23 mouse cellular contexts compared by ENCODE assay signal in the genomic region with DNA sequence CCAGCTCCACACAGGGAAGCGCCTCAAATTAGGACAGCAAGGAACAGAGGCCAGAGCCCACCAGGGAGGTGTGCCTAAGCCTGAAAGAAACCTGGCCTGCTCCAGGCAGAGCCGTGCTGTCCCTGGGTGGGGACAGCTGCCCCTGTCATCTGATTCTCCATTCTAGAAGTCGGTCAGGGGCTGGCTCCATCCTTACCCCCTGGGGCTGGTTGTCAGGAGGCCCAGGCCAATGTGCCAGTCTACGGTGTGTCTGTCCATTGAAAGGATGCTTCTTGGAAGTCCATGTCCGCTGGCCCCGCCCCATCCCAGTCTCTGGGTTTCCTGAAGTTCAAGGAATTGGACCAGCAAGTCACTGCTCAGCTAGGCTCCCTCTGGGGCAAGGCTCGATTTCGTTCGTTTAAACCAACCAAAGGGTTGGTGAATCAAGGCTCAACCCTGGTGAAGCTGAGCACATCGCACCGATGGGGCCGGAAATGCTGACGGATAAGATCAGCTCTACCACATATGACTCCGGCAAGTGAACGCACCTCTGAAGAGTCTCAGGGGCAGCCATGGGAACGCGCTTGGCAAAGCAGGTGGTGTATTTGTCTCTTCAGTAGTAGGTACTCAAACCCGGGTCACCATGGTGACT. TPM values are rescaled to one million over a fixed set of nuclear protein-coding genes. Genes with fewer than 3 reads are reported as not detected.
DNase-seq lines count a peak whose midpoint lies in the region; ATAC-seq lines count a peak whose summit lies in the region.
"Had no signal": no experiment of that assay in that cellular context is flagged by ENCODE, and none has a peak within 500 bp of the region (broad histone marks: within the 10 kb centered on the region; RNA-seq: fewer than 3 reads in every experiment).

No protein-coding gene starts in this region.

- 28% methylated on average over 18 of the region's 18 CpGs for WGBS in heart, embryonic 14.5 days
- WGBS in neural tube, embryonic 13.5 days: 75% methylated on average over 18 of the region's 18 CpGs
- 75% methylated on average over 18 of the region's 18 CpGs for WGBS in neural tube, embryonic 15.5 days
- WGBS in limb, embryonic 10.5 days: 72% methylated on average over 18 of the region's 18 CpGs
- WGBS in midbrain, embryonic 14.5 days: 72% methylated on average over 18 of the region's 18 CpGs

- no peaks in the 10 kb centered on the region for H3K36me3 ChIP-seq in heart, embryonic 14.5 days (ENCODE audit: control insufficient read depth, insufficient read depth, low read length)
- no peaks in the 10 kb centered on the region for H3K36me3 ChIP-seq in neural tube, embryonic 13.5 days
- H3K36me3 ChIP-seq in neural tube, embryonic 15.5 days: no peaks in the 10 kb centered on the region
- H3K36me3 ChIP-seq in limb, embryonic 10.5 days: no peaks in the 10 kb centered on the region
- no peaks in the 10 kb centered on the region for H3K36me3 ChIP-seq in midbrain, embryonic 14.5 days (ENCODE audit: control insufficient read depth, insufficient read depth, low read length)
- H3K36me3 ChIP-seq: embryonic facial prominence, embryonic 12.5 days; forebrain, embryonic 10.5 days; liver, embryonic 12.5 days had no signal

- peaks cover 7 to 45% of the 10 kb centered on the region in 2 experiments for H3K4me1 ChIP-seq in heart, embryonic 14.5 days (ENCODE audit: control insufficient read depth in 2 of 2, insufficient read depth in 2 of 2, low read length in 2 of 2)
- peaks cover 13% of the 10 kb centered on the region for H3K4me1 ChIP-seq in neural tube, embryonic 13.5 days (replicated peaks)
- H3K4me1 ChIP-seq in neural tube, embryonic 15.5 days: peaks cover 10% of the 10 kb centered on the region
- H3K4me1 ChIP-seq in limb, embryonic 10.5 days: peaks cover 12% of the 10 kb centered on the region
- peaks cover 8% of the 10 kb centered on the region; the same call in 1 of the 2 replicates for H3K4me1 ChIP-seq in midbrain, embryonic 14.5 days (ENCODE audit: control insufficient read depth, insufficient read depth, low read length)

- H3K4me2 ChIP-seq in heart, embryonic 14.5 days (ENCODE audit: low read length): peak overlapping the region; percentile 58
- H3K4me2 ChIP-seq in neural tube, embryonic 13.5 days: no peak overlapping the region
- H3K4me2 ChIP-seq in neural tube, embryonic 15.5 days: no peak overlapping the region
- no peak overlapping the region for H3K4me2 ChIP-seq in midbrain, embryonic 14.5 days (ENCODE audit: low read length)
- H3K4me2 ChIP-seq: embryonic facial prominence, embryonic 12.5 days; liver, embryonic 12.5 days; midbrain, embryonic 11.5 days had no signal

- H3K27me3 ChIP-seq in heart, embryonic 14.5 days (ENCODE audit: control insufficient read depth, insufficient read depth, low read length): no peaks in the 10 kb centered on the region
- peaks cover 16% of the 10 kb centered on the region for H3K27me3 ChIP-seq in neural tube, embryonic 13.5 days
- H3K27me3 ChIP-seq in neural tube, embryonic 15.5 days (replicated peaks): 0 out of 2 replicates have a peak, but pooled peaks cover 4% of the 10 kb centered on the region
- peaks cover 18% of the 10 kb centered on the region for H3K27me3 ChIP-seq in limb, embryonic 10.5 days (ENCODE audit: low read depth, poor library complexity, severe bottlenecking)
- no peaks in the 10 kb centered on the region for H3K27me3 ChIP-seq in midbrain, embryonic 14.5 days (ENCODE audit: control insufficient read depth, insufficient read depth, low read length)

- peak; percentile 22 to 51 for DNase-seq in cerebellum, postnatal 25 days
- DNase-seq in cerebellum, adult 9-10 months: no peak
- no peak for DNase-seq in heart, postnatal 25 days (ENCODE audit: low spot score)
- no peak for DNase-seq in limb, embryonic 10.5 days (ENCODE audit: low spot score)
- DNase-seq in midbrain, embryonic 14.5 days: no peak
- DNase-seq: adrenal gland, adult 2 months; B cell, adult 2 months; kidney, adult 9 months; kidney, postnatal 4 days; lung, postnatal 14 days had no signal

- peak overlapping the region; percentile 63 to 97 for H3K27ac ChIP-seq in heart, embryonic 14.5 days (replicated peaks in 1 of 2; ENCODE audit: control insufficient read depth in 1 of 2, insufficient read depth in 1 of 2, low read depth in 2 of 2, low read length in 2 of 2)
- no peak overlapping the region for H3K27ac ChIP-seq in neural tube, embryonic 13.5 days (replicated peaks)
- H3K27ac ChIP-seq in neural tube, embryonic 15.5 days (replicated peaks): no peak overlapping the region
- no peak overlapping the region for H3K27ac ChIP-seq in limb, embryonic 10.5 days
- no peak overlapping the region for H3K27ac ChIP-seq in midbrain, embryonic 14.5 days (replicated peaks; ENCODE audit: low read depth, low read length)
- H3K27ac ChIP-seq: embryonic facial prominence, embryonic 12.5 days; forebrain, embryonic 10.5 days; liver, embryonic 12.5 days had no signal

- H3K9ac ChIP-seq in heart, embryonic 14.5 days (ENCODE audit: low read length): peak overlapping the region; percentile 35; the same call in 1 of the 2 replicates
- H3K9ac ChIP-seq in neural tube, embryonic 13.5 days: no peak overlapping the region; the same call in 1 of the 2 replicates
- H3K9ac ChIP-seq in neural tube, embryonic 15.5 days (replicated peaks): no peak overlapping the region
- H3K9ac ChIP-seq in midbrain, embryonic 14.5 days (replicated peaks; ENCODE audit: low read length): no peak overlapping the region
- H3K9ac ChIP-seq: embryonic facial prominence, embryonic 12.5 days; liver, embryonic 12.5 days had no signal

- peak overlapping the region in 1 of 2 experiments; percentile 16 for H3K4me3 ChIP-seq in heart, embryonic 14.5 days (ENCODE audit: control insufficient read depth in 1 of 2, insufficient read depth in 1 of 2, low read depth in 1 of 2, low read length in 2 of 2)
- H3K4me3 ChIP-seq in neural tube, embryonic 13.5 days: no peak overlapping the region
- H3K4me3 ChIP-seq in neural tube, embryonic 15.5 days (replicated peaks): no peak overlapping the region
- H3K4me3 ChIP-seq in limb, embryonic 10.5 days: no peak overlapping the region
- H3K4me3 ChIP-seq in midbrain, embryonic 14.5 days (replicated peaks; ENCODE audit: low read depth, low read length): no peak overlapping the region
- H3K4me3 ChIP-seq: embryonic facial prominence, embryonic 12.5 days; forebrain, embryonic 10.5 days; liver, embryonic 12.5 days had no signal

- intact Hi-C loops in heart, postnatal 25 days (cut with DNase I): loop anchor here (2.0 to 5.0 kb wide), 3 partner anchors 24 to 256 kb away; no protein-coding TSS in a partner anchor

- ATAC-seq in heart, embryonic 14.5 days (ENCODE audit: insufficient number of reproducible peaks, insufficient read depth, low FRiP score, low read depth): no peak
- 0 out of 2 replicates have a peak, but pooled peaks have one; percentile 6 for ATAC-seq in neural tube, embryonic 13.5 days (ENCODE audit: low read depth)
- no peak for ATAC-seq in neural tube, embryonic 15.5 days (ENCODE audit: low FRiP score)
- no peak for ATAC-seq in midbrain, embryonic 14.5 days (ENCODE audit: low FRiP score, low TSS enrichment)
- ATAC-seq: hindbrain, embryonic 16.5 days; liver, embryonic 12.5 days had no signal

- H3K9me3 ChIP-seq in heart, embryonic 14.5 days (ENCODE audit: control insufficient read depth, low read length): no peaks in the 10 kb centered on the region
- no peaks in the 10 kb centered on the region for H3K9me3 ChIP-seq in neural tube, embryonic 13.5 days
- H3K9me3 ChIP-seq in neural tube, embryonic 15.5 days (replicated peaks): no peaks in the 10 kb centered on the region
- no peaks in the 10 kb centered on the region for H3K9me3 ChIP-seq in limb, embryonic 10.5 days (replicated peaks)
- H3K9me3 ChIP-seq in midbrain, embryonic 14.5 days (ENCODE audit: control insufficient read depth, low read length): no peaks in the 10 kb centered on the region
- H3K9me3 ChIP-seq: embryonic facial prominence, embryonic 12.5 days had no signal

RNA-seq across cellular contexts. Expression of a gene that starts 5.5 kb away (rescaled TPM):
- polyA plus RNA-seq in heart, embryonic 14.5 days (2014; fragmentation: Nextera tagmentation; extraction: Ambion mirVana): 13.5 and 15.3 TPM in 2 replicates
- total RNA-seq in heart, postnatal 25 days (2021): 1 to 10 TPM; 5.8 to 8.4 TPM
- 31.6 and 35.5 TPM in 2 replicates for polyA plus RNA-seq in neural tube, embryonic 13.5 days (2015; fragmentation: Nextera tagmentation; extraction: Ambion mirVana)
- polyA plus RNA-seq in neural tube, embryonic 15.5 days (2015; fragmentation: Nextera tagmentation; extraction: Ambion mirVana): 32.1 and 33.9 TPM in 2 replicates
- polyA plus RNA-seq in limb, embryonic 10.5 days (2016; fragmentation: Nextera tagmentation; extraction: Ambion mirVana): 13.9 and 19.6 TPM in 2 replicates
- polyA plus RNA-seq in midbrain, embryonic 14.5 days (2014; fragmentation: Nextera tagmentation; extraction: Ambion mirVana): 41.0 and 48.6 TPM in 2 replicates

RNA-seq across cellular contexts. Expression of a gene that starts 21.7 kb away (rescaled TPM):
- polyA plus RNA-seq in heart, embryonic 14.5 days (2014; fragmentation: Nextera tagmentation; extraction: Ambion mirVana): 39.4 and 43.2 TPM in 2 replicates
- 100 to 1,000 TPM; 215 to 229 TPM for total RNA-seq in heart, postnatal 25 days (2021)
- 0.88 and 1.6 TPM in 2 replicates for polyA plus RNA-seq in neural tube, embryonic 13.5 days (2015; fragmentation: Nextera tagmentation; extraction: Ambion mirVana)
- 1.2 and 1.4 TPM in 2 replicates for polyA plus RNA-seq in neural tube, embryonic 15.5 days (2015; fragmentation: Nextera tagmentation; extraction: Ambion mirVana)
- 0.30 and 0.95 TPM in 2 replicates for polyA plus RNA-seq in limb, embryonic 10.5 days (2016; fragmentation: Nextera tagmentation; extraction: Ambion mirVana)
- polyA plus RNA-seq in midbrain, embryonic 14.5 days (2014; fragmentation: Nextera tagmentation; extraction: Ambion mirVana): 0.11 TPM in 1 of 2 replicates, not detected in the other
- total RNA-seq: adrenal gland, adult 2 months; G1E; layer of hippocampus, postnatal 25 days had no signal
- polyA plus RNA-seq: G1E; midbrain, embryonic 11.5 days had no signal

RNA-seq across cellular contexts. Expression of a gene that starts 39.3 kb away (rescaled TPM):
- 4.4 and 6.2 TPM in 2 replicates for polyA plus RNA-seq in heart, embryonic 14.5 days (2014; fragmentation: Nextera tagmentation; extraction: Ambion mirVana)
- 1 to 10 TPM; 6.0 to 7.6 TPM for total RNA-seq in heart, postnatal 25 days (2021)
- 10.4 and 11.3 TPM in 2 replicates for polyA plus RNA-seq in neural tube, embryonic 13.5 days (2015; fragmentation: Nextera tagmentation; extraction: Ambion mirVana)
- polyA plus RNA-seq in neural tube, embryonic 15.5 days (2015; fragmentation: Nextera tagmentation; extraction: Ambion mirVana): 14.2 and 17.0 TPM in 2 replicates
- polyA plus RNA-seq in limb, embryonic 10.5 days (2016; fragmentation: Nextera tagmentation; extraction: Ambion mirVana): 9.2 and 10.9 TPM in 2 replicates
- polyA plus RNA-seq in midbrain, embryonic 14.5 days (2014; fragmentation: Nextera tagmentation; extraction: Ambion mirVana): 11.1 and 17.6 TPM in 2 replicates
- total RNA-seq: G1E had no signal
- polyA plus RNA-seq: G1E had no signal

RNA-seq across cellular contexts. Expression of a gene that starts 46.4 kb away (rescaled TPM):
- polyA plus RNA-seq in heart, embryonic 14.5 days (2014; fragmentation: Nextera tagmentation; extraction: Ambion mirVana): not detected in 2 replicates
- not detected for total RNA-seq in heart, postnatal 25 days (2021)
- polyA plus RNA-seq in neural tube, embryonic 13.5 days (2015; fragmentation: Nextera tagmentation; extraction: Ambion mirVana): not detected in 2 replicates
- not detected in 2 replicates for polyA plus RNA-seq in neural tube, embryonic 15.5 days (2015; fragmentation: Nextera tagmentation; extraction: Ambion mirVana)
- polyA plus RNA-seq in limb, embryonic 10.5 days (2016; fragmentation: Nextera tagmentation; extraction: Ambion mirVana): not detected in 2 replicates
- polyA plus RNA-seq in midbrain, embryonic 14.5 days (2014; fragmentation: Nextera tagmentation; extraction: Ambion mirVana): 0.49 TPM in 1 of 2 replicates, not detected in the other
- total RNA-seq: adrenal gland, adult 2 months; G1E; layer of hippocampus, postnatal 25 days; left cerebral cortex, postnatal 36 days had no signal
- polyA plus RNA-seq: adrenal gland, adult 2 months; embryonic facial prominence, embryonic 12.5 days; G1E; gonadal fat pad, adult 2 months; liver, embryonic 12.5 days; testis, adult 2 months had no signal

RNA-seq across cellular contexts. Expression of a gene that starts 47.8 kb away (rescaled TPM):
- 8.6 and 9.1 TPM in 2 replicates for polyA plus RNA-seq in heart, embryonic 14.5 days (2014; fragmentation: Nextera tagmentation; extraction: Ambion mirVana)
- 1 to 10 TPM; 3.1 to 3.2 TPM for total RNA-seq in heart, postnatal 25 days (2021)
- polyA plus RNA-seq in neural tube, embryonic 13.5 days (2015; fragmentation: Nextera tagmentation; extraction: Ambion mirVana): 15.1 and 15.7 TPM in 2 replicates
- 13.9 and 14.8 TPM in 2 replicates for polyA plus RNA-seq in neural tube, embryonic 15.5 days (2015; fragmentation: Nextera tagmentation; extraction: Ambion mirVana)
- 19.0 and 23.5 TPM in 2 replicates for polyA plus RNA-seq in limb, embryonic 10.5 days (2016; fragmentation: Nextera tagmentation; extraction: Ambion mirVana)
- 13.1 and 14.2 TPM in 2 replicates for polyA plus RNA-seq in midbrain, embryonic 14.5 days (2014; fragmentation: Nextera tagmentation; extraction: Ambion mirVana)

Comparison
In these comparisons a context has a peak if more than half of its experiments do, and no peak if none do; other contexts are left out.
1. DNase-seq: peak in cerebellum, postnatal 25 days (2 of 2); none in cerebellum, adult 9-10 months (single experiment), heart, postnatal 25 days (single experiment), limb, embryonic 10.5 days (single experiment) and midbrain, embryonic 14.5 days (single experiment).
2. H3K27ac ChIP-seq: peak in heart, embryonic 14.5 days (2 of 2); none in neural tube, embryonic 13.5 days (single experiment), neural tube, embryonic 15.5 days (single experiment), limb, embryonic 10.5 days (single experiment) and midbrain, embryonic 14.5 days (single experiment).
3. RNA of a gene that starts 21.7 kb away (polyA plus RNA-seq): 39.4 to 43.2 TPM in heart, embryonic 14.5 days; 1.2 to 1.4 TPM in neural tube, embryonic 15.5 days, 0.30 to 0.95 TPM in limb, embryonic 10.5 days, 0.88 to 1.6 TPM in neural tube, embryonic 13.5 days and 0.11 TPM in midbrain, embryonic 14.5 days; every median in the first group is over 10 times any median in the second.